Mouse (Mus musculus) cortical plate, adult 2 months (tissue): ENCODE measurements at regions not wholly inside any gene's neighbourhood (a gene's known extent, or its start where the extent isn't known, plus 50 kb on each side); places are given as distances from the start of the nearest gene placed in this dataset.

Experiments used
- CTCF ChIP-seq: fragments of 200-500 bp; IDR thresholded peaks from 2 replicates; pipeline ENCODE4 v1.5.1; 2011; ENCODE audit warnings: mild to moderate bottlenecking, control low read depth, low read length; ENCODE audit not compliant: insufficient read depth; ENCODE audit errors: extremely low read depth
- POLR2A ChIP-seq: fragments of 200-500 bp; IDR thresholded peaks from 2 replicates; pipeline ENCODE4 v1.6.1; 2011; ENCODE audit warnings: mild to moderate bottlenecking, low read length, control low read depth; ENCODE audit not compliant: insufficient read depth; ENCODE audit errors: extremely low read depth

DNA sequence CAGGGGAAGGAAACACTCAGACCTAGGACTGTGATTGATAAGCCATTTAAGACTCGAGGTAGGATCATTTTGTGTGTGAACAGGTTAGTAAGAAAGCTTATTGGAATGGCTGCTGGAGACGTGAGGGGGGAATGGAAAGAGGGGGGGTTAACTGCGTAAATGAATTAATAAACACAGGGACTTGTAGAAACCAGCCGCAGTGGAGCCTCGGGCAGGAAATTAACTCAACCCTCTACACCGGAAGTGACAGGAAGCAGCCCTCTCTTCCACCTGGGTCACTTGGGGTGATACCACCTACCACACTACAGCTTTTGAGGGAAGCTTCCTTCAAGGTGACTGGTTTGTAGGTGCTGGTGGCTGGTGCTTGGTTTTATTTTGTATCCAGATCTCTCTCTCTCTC, 54.9 kb downstream of the Rplp1 start:
- TF ChIP-seq CTCF (no peak), POLR2A (no peak)
